Mouse (Mus musculus): ENCODE measurements around the gene Med14.

Gene Med14

GRCm38 (mm10) chrX:12653879-12654278 is 108.0 kb downstream of the Med14 start:
- no peak for DNase-seq

GRCm38 (mm10) chrX:12651906-12652305 is 110.0 kb downstream of the Med14 start:
- no peak for DNase-seq

- DNase-seq: no peak
Observed at GRCm38 (mm10) chrX:12645531-12646304, 116.2 kb downstream of the Med14 start.

GRCm38 (mm10) chrX:12644976-12645375 is 116.9 kb downstream of the Med14 start:
- no peak for DNase-seq

Measured in kidney, adult 11 months (tissue).